Mouse (Mus musculus): ENCODE measurements around the gene Utp18.
"Not testable (repeated sequence)": the region's sequence is repeated elsewhere in the genome, so short reads cannot be mapped to it uniquely, and the experiment has no call there.

The Utp18 gene

DNA sequence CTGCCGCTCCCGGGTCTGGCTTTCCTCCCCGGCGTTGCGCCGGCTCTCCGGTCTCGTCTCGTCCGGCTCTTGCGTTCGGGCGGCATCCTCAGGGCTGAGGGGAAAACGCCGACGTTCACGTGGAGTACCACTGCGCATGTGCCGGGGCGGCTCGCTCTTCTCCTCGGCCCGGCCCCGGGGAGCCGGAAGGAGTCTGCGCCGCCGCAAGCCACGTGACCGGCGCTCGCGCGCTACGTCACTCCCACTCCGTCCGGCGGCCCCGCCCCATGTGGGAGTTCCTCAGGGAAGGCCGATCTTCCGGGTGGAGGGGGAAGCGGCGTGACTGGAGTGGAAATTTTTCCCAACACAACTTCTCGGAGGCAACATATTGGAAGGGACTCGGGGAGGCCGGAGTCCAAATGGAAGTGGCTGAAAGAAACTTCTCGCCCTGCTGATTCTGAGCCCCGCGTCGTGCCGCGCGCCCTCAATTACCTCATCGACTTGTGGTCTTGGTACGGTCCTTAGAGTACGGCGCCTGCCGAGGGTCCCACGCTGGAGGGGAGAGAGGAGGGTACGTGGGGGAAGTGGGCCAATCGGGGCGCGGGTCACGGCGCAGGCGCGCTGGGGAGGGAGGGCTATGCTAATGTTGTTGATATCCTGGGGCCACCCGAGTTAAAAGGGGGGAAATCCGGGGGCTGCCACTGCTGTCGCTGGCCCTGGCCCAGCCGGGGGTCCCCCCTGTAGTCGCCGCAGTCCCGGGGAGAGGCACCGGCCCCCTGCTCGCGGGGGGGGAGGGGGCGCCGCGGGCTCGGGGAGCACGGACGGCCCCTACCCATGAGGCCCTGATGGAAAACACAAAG, at the start of gene Utp18, which contains the start of gene Mbtd1:
TSS of gene Utp18 (minus strand) at position 195 of the 839 bp plus-strand sequence.
TSS of gene Mbtd1 (plus strand) at position 281 of the 839 bp plus-strand sequence.
- peak; percentile 97 for DNase-seq (ENCODE audit: extremely low spot score, low spot score)

DNA sequence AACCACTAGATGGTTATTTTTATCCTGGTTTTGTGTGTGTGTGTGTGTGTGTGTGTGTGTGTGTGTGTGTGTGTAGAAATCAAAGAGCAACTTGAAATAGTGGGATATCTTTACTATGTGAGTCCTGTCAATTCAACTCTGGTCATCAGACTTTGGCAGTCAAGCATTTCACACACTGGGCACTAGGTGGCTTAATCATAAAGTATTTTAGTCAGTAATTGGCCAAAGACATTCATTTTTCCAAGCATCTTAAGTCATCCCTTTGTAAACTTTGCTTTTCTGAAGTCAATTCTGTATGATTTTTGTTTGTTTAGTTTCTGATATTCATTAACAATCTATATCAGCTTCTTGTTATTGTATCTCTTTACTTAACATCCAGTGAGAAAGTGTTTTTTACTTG, 43.5 kb upstream of the Utp18 start:
- DNase-seq (ENCODE audit: extremely low spot score, low spot score) = no peak

GRCm38 (mm10) chr11:93915019-93915418, 29.5 kb upstream of the Utp18 start:
- DNase-seq (ENCODE audit: extremely low spot score, low spot score) = not testable (repeated sequence)

- DNase-seq (ENCODE audit: extremely low spot score, low spot score) = no peak
These were observed 26.0 kb upstream of the Utp18 start for GRCm38 (mm10) chr11:93911603-93912002.

- DNase-seq (ENCODE audit: extremely low spot score, low spot score) = no peak
These were observed 23.3 kb upstream of the Utp18 start for GRCm38 (mm10) chr11:93908829-93909228.

DNA sequence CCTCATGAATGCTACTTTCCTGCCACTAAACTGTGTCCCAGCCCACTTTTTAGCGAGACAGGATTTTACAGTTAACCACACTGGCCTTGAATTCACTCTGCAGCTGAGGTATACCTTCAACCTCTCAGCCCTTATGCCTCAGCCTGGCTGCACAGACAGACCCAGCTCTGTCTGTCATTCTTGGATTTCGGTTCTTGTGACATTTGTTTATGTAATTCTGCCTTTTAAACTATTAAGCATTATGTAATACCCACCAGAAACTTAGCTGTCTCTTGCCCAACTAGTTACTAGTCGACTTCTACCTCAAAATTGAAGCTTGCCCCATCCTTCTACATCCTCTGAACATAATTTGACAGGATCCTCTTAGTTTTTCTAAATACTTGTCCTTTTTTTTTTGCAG, 22.3 kb upstream of the Utp18 start:
- DNase-seq (ENCODE audit: extremely low spot score, low spot score) = no peak

DNA sequence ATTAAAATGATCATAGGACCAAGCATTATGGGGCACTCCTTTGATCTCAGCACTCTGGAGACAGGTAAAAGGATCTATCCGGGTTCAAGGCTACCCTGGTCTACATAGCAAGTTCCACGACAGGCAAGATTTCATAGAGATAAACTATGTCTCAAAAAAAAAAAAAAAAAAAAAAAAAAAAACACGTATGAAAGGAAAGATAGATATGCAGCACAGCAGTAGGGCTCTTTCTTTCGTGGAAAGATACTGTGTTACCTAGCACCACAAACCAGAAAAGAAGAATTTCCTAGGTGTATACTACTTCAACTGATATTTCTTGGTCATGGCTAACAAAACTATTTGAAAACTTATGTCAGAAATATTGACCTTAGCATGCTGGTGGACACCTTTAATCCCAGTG, 21.3 kb upstream of the Utp18 start:
- DNase-seq (ENCODE audit: extremely low spot score, low spot score) = no peak

DNA sequence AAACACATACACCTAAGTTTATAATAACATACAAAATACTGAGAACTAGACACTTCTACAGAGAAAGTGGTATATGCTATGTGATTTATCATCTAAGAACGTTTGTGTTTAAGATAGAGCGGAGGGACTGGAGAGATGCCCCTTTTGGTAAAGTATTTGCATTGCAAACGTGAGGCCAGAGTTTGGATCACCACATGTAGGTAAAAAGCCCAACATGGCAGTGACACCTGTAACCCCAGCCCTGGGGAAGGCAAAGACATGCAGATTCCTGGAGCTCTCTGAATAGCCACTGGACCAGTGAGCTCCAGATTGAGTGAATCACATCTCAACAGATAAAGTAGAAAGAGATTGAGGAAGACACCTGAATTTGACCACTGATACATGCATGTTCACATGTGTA, 12.2 kb upstream of the Utp18 start:
- DNase-seq (ENCODE audit: extremely low spot score, low spot score) = no peak

- no peak for DNase-seq (ENCODE audit: extremely low spot score, low spot score)
These were observed 1.5 kb upstream of the Utp18 start for GRCm38 (mm10) chr11:93887080-93887447.

- peak; percentile 57 for DNase-seq (ENCODE audit: extremely low spot score, low spot score)
These were observed 979 bp upstream of the Utp18 start for GRCm38 (mm10) chr11:93886411-93887079.

DNA sequence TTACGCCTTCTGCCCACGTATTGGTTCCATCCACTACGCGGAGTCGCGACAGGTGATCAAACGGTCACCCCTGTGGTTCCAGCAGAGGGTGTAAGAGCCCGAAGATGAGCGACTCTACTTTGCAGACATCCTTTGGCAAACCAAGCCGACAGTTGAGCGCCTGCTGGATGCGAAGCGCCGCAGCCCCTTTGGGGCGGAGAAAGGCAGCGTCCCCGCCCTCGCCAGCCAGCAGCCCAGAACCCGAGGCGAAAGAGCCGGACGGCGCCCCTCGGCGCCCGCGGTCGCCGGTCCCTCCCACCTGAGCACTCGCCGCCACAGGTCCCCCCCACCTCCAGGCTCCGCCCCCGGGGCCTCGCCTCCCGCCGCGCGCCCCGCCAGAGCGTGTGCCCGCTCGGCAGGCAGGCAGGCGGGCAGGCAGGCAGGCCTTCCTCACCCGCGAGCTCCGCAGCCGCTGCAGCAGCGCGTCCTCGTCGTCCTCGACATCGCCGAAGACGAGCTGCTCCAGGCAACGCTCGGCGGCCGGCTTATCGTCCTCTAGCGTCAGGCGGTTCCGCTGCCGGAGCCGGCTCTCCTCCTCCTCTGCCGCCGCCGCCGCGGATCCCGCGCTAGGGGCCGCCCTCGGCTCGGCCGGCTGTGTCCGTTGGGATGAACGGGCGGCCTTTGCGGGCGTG, 530 bp downstream of the Utp18 start:
- DNase-seq (ENCODE audit: extremely low spot score, low spot score) = no peak

DNA sequence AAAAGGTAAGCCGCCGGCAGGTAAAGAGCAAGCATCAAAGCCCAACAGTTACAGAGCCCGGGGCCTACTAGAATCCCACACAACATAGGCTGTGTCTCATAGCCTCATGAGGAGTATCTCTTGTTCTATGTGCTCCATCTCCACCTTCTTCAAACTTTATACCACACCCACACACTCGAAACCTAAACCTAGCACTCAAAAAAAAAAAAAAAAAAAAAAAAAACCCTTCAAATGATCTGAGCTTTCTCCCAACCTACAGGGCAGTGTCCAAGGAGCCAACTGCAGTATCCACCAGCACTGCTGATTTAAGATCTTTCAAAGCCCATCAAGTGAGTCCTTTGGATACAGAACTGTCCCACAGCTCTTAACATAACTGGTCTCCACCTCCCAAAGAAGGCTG, 1.5 kb downstream of the Utp18 start:
- no peak for DNase-seq (ENCODE audit: extremely low spot score, low spot score)

- no peak for DNase-seq (ENCODE audit: extremely low spot score, low spot score)
These were observed 22.9 kb downstream of the Utp18 start for GRCm38 (mm10) chr11:93862638-93863037.

- no peak for DNase-seq (ENCODE audit: extremely low spot score, low spot score)
These were observed 23.4 kb downstream of the Utp18 start for GRCm38 (mm10) chr11:93862045-93862623.

DNA sequence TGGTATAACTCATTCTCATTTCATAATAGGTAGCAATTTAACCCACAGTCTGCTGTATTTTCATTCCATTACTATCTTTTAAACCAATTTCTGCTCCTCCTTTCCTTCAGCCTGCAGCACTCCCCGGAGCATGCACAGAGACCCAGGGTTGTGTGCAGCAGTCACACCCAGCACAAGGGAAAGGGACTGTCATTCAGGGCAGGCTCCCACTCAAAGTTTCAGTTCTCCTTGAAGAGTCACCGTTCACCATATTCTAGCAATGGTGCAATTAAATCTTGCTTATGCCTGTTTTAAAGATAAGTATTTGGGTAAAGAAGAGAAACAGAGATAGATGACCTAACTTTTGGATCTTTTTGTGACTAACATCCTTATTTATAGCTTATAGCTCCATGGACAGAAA, 24.4 kb downstream of the Utp18 start:
- DNase-seq (ENCODE audit: extremely low spot score, low spot score) = no peak

DNA sequence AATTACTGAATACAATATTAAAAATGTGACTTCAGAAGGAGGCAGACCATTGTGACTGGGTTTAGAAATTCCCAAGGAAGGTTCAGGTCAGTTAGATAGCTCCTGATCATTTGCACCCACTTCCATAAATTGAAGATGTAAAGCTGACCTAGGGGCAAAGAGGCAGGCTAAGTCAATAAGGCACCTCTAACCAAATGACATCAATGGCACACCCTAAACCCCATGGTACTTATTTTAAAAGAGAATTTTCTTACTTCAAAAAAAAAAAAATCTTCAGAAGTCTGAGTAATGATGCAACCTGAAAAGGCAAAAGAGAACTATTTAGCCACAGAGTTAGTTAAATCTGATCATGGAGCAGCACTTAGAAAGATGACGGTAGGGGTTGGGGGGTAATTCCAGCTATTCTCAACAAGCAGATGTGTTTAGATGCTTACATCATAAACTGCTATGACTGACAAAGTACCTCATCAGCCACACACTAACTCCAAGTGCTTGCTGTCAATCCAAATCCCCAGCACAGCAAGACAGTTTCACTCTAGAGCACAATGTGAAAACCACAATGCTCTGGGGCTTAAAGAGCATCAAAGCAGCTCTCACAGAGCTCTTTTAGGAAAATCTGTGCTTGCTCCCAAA, 24.9 kb downstream of the Utp18 start:
- DNase-seq (ENCODE audit: extremely low spot score, low spot score) = no peak

GRCm38 (mm10) chr11:93856284-93856955, 29.1 kb downstream of the Utp18 start:
- peak; percentile 80 for DNase-seq (ENCODE audit: extremely low spot score, low spot score)

GRCm38 (mm10) chr11:93852546-93852945, 33.0 kb downstream of the Utp18 start:
- DNase-seq (ENCODE audit: extremely low spot score, low spot score) = no peak

- no peak for DNase-seq (ENCODE audit: extremely low spot score, low spot score)
These were observed 38.2 kb downstream of the Utp18 start for GRCm38 (mm10) chr11:93847342-93847741.

- no peak for DNase-seq (ENCODE audit: extremely low spot score, low spot score)
These were observed 49.8 kb downstream of the Utp18 start for GRCm38 (mm10) chr11:93835800-93836199.

GRCm38 (mm10) chr11:93829971-93830370, 55.6 kb downstream of the Utp18 start:
- DNase-seq (ENCODE audit: extremely low spot score, low spot score) = no peak

All from neural tube, embryonic 10.5 days (tissue).